Mouse (Mus musculus) adipose tissue, adult 10 weeks (tissue): ENCODE results near the gene Scn3a. TPM values are rescaled to one million over a fixed set of nuclear protein-coding genes. Genes with fewer than 3 reads are reported as not detected.

Experiments used
- polyA plus RNA-seq: library from polyadenylated mRNA; stranded (reverse); fragments of 350-450 nt; fragmentation: Illumina TruSeq; extraction: RNeasy Lipid Tissue Mini Kit (QIAGEN cat#74804); gene quantifications from one replicate; pipeline ENCODE4 v1.2.3, GENCODE M21; 2014; ENCODE audit warnings: low read depth, low replicate concordance

Scn3a gene
- 0.11 TPM for polyA plus RNA-seq

GRCm38 (mm10) chr2:65566793-65567787 lies at the start of gene Scn3a:
Scn3a (minus strand) TSS chr2:65567627.

Other genes with a start within 250 kb of the Scn3a start
- gene Slc38a11, start 203.6 kb downstream of the Scn3a start, polyA plus RNA-seq: 0.93 TPM
- gene Scn2a, start 53.1 kb upstream of the Scn3a start, polyA plus RNA-seq: 1.1 TPM